Mouse (Mus musculus): Measurements from ENCODE around the gene Ptbp2.

Gene Ptbp2

DNA sequence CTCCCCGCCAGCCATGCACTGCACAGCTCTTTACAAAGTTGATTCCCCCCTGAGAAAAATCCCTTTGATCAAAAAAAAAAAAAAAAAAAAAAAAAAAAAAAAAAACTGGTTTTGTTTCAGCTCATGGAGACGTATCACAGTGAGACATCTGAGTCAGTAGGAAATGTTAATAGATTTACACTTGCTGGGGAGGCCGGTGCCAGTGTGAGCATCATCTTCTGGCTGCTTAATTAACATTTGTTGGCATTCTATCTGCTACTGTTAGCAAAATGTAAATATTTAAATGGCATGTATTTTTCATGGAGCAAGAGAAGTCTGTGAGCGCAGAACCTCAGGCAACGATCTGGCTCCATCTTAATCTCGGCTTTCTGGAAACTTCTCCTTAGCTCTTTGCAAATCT, 99.5 kb downstream of the Ptbp2 start:
- no peak for DNase-seq (ENCODE audit: low spot score)
